Mouse (Mus musculus) stomach, embryonic 16.5 days (tissue): ENCODE measurements around the gene Arel1. TPM values are rescaled to one million over a fixed set of nuclear protein-coding genes. Genes with fewer than 3 reads are reported as not detected.

Experiments used
- ATAC-seq: fragments of 200-750 bp; cut with Nextera tagmentation; 2 replicates; pipeline ENCODE4 v1.8.0; 2017; ENCODE audit warnings: moderate number of reproducible peaks, moderate TSS enrichment; ENCODE audit not compliant: insufficient read depth, low FRiP score
- H3K27ac ChIP-seq: fragments of 300-500 bp; sonication (generic); 2 replicates; pipeline ENCODE4 v1.5.1; 2014; ENCODE audit warnings: low read length
- H3K27me3 ChIP-seq: fragments of 300-500 bp; sonication (generic); 2 replicates; pipeline ENCODE4 v1.6.1; 2014; ENCODE audit warnings: low read length, control low read depth, mixed read lengths; ENCODE audit not compliant: control insufficient read depth, insufficient read depth
- H3K36me3 ChIP-seq: fragments of 300-500 bp; sonication (generic); 2 replicates; pipeline ENCODE4 v1.6.1; 2014; ENCODE audit warnings: low read length; ENCODE audit not compliant: control insufficient read depth, insufficient read depth
- H3K4me1 ChIP-seq: fragments of 300-500 bp; sonication (generic); 2 replicates; pipeline ENCODE4 v1.6.1; 2014; ENCODE audit warnings: low read length, control low read depth, mixed read lengths; ENCODE audit not compliant: control insufficient read depth, insufficient read depth
- H3K4me2 ChIP-seq: fragments of 300-500 bp; sonication (generic); 2 replicates; pipeline ENCODE4 v1.6.1; 2014; ENCODE audit warnings: low read depth, low read length, mixed read lengths
- H3K4me3 ChIP-seq: fragments of 300-500 bp; sonication (generic); replicated peaks from 2 replicates; pipeline ENCODE4 v1.5.1; 2014; ENCODE audit warnings: mild to moderate bottlenecking, low read length
- H3K9ac ChIP-seq: fragments of 300-500 bp; sonication (generic); 2 replicates; pipeline ENCODE4 v1.6.1; 2014; ENCODE audit warnings: low read length
- H3K9me3 ChIP-seq: fragments of 300-500 bp; sonication (generic); replicated peaks from 2 replicates; pipeline ENCODE4 v1.6.1; 2016; ENCODE audit warnings: low read length, control low read depth; ENCODE audit not compliant: control insufficient read depth
- WGBS: fragments of 180-500 bp; shearing (Covaris S2); extraction: QIAGEN DNeasy Blood & Tissue Kit; methylation state at CpG from one replicate; pipeline ENCODE4 v1.1.7; 2014; 5-methylcytosine and 5-hydroxymethylcytosine counted together
- polyA plus RNA-seq: library from polyadenylated mRNA; unstranded; fragments of >200 nt; fragmentation: Nextera tagmentation; extraction: Ambion mirVana; gene quantifications from 2 replicates; pipeline ENCODE4 v1.2.1, GENCODE M21; 2015

Gene Arel1
- polyA plus RNA-seq, 1 experiment from 2014 or later = 11.8 TPM

DNA sequence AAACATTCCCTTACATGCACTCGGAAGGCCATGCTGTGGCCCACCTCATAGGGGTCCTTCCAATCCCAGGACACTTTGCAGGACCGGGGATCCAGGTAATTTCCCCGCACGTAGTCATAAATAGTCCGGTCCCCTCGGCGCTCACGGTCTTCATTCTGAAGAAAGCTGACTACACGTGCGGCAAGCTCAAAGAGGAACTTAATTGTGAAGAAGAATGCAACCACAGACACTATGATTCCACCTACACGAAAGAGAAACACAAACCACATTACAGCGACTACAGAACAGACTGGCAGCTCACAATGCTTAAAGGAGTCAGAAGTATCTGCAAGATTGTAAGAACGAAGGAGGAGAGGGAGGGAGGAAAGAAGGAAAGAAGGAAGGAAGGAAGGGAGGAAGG, 29.0 kb downstream of the Arel1 start:
- ATAC-seq = no peak
- no peak overlapping the region for H3K4me3 ChIP-seq
- H3K36me3 ChIP-seq = 0 out of 2 replicates have a peak, but pooled peaks cover 2% of the 10 kb centered on the region
- no peaks in the 10 kb centered on the region for H3K9me3 ChIP-seq
- H3K4me1 ChIP-seq = no peaks in the 10 kb centered on the region
- no peak overlapping the region for H3K9ac ChIP-seq
- H3K27me3 ChIP-seq = no peaks in the 10 kb centered on the region
- H3K27ac ChIP-seq = no peak overlapping the region
- WGBS = 92% methylated on average over 13 of the region's 13 CpGs
- no peak overlapping the region for H3K4me2 ChIP-seq

DNA sequence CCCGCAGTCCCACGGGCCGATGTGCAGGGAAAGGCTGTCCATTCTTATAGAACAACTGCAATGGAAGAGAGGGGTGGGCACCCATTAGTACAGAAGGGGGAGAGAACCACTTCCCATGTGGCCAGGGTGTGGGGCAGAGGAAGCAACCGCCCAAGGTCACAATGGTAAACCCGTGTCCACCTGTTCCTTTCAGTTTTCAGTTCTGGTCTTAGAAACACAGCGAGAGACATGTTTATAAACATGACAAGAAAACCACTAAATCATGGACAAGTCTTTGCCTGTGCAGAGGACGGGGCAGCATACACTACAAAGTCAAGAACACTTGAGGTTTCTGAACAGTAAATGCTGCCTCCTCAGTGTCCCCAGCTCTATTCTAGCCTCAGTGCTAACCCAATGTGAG, 30.4 kb downstream of the Arel1 start:
- Histone ChIP-seq H3K9me3 (no peaks in the 10 kb centered on the region), H3K27ac (no peak overlapping the region), H3K36me3 (0 out of 2 replicates have a peak, but pooled peaks cover 2% of the 10 kb centered on the region), H3K9ac (no peak overlapping the region), H3K4me1 (no peaks in the 10 kb centered on the region), H3K4me3 (no peak overlapping the region), H3K27me3 (no peaks in the 10 kb centered on the region), H3K4me2 (no peak overlapping the region)
- ATAC-seq = no peak
- WGBS = 75% methylated on average over 7 of the region's 7 CpGs

DNA sequence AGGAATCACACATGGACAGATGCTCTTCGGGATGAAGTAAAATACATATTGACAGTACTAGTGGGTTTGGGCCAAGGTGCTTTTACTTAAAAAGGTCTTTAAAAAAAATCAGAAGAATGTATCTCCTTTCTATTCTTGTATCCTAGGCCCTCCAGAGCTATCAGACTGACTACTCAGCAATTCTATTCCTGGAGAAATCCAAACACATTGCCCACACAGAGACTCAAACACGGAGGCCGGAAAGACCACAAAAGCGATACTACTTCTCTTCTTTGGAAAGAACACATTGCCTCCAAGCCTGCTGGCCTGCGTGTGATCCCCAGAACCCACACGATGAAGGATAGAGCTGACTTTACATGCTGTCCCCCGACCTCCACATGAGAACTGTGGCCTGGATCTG, 31.6 kb downstream of the Arel1 start:
- Histone ChIP-seq H3K27ac (no peak overlapping the region), H3K4me2 (no peak overlapping the region), H3K9ac (no peak overlapping the region), H3K27me3 (no peaks in the 10 kb centered on the region), H3K4me1 (no peaks in the 10 kb centered on the region), H3K9me3 (no peaks in the 10 kb centered on the region), H3K4me3 (no peak overlapping the region), H3K36me3 (0 out of 2 replicates have a peak, but pooled peaks cover 5% of the 10 kb centered on the region)
- ATAC-seq = no peak
- 94% methylated on average over 7 of the region's 7 CpGs for WGBS

DNA sequence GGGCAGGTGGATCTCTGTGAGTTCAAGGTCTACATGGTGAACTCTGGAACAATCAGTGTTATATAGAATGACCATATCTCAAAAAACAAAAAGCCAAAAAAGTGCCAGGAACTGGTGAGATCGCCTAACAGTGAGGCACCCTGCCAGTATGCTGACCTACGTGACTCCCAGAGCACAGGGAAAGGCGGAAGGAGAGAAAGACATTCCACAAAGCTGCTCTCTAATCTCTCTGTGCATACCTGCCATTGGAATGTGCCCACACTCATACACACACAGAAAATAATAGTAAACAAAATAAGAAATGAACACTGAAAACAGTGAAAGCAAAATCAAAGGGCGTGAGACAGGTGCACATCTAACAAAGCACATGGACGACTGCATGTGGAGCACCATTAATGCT, 35.4 kb downstream of the Arel1 start:
- Histone ChIP-seq H3K9ac (no peak overlapping the region), H3K9me3 (no peaks in the 10 kb centered on the region), H3K27ac (no peak overlapping the region), H3K4me3 (no peak overlapping the region), H3K4me2 (no peak overlapping the region), H3K36me3 (0 out of 2 replicates have a peak, but pooled peaks cover 5% of the 10 kb centered on the region), H3K27me3 (no peaks in the 10 kb centered on the region), H3K4me1 (no peaks in the 10 kb centered on the region)
- 72% methylated on average over 5 of the region's 5 CpGs for WGBS
- ATAC-seq = no peak

DNA sequence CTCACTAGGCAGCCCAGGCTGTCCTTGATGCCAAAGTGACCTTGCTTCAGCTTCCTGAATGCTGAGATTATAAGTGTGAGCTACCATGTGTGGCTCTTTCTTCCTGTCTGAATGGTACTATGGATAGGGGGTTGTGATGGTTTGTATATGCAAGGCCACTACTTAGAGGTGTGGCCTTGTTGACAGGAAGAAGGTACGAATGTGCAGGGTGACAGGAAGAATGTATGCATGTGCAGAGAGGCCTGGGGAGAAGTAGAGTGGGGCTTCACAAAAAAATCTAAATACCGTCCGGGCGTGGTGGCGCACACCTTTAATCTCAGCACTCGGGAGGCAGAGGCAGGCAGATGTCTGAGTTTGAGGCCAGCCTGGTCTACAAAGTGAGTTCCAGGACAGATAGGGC, 38.5 kb downstream of the Arel1 start:
- Histone ChIP-seq H3K9ac (no peak overlapping the region), H3K4me2 (no peak overlapping the region), H3K4me3 (no peak overlapping the region), H3K9me3 (no peaks in the 10 kb centered on the region), H3K36me3 (peaks cover 3% of the 10 kb centered on the region; the same call in 1 of the 2 replicates), H3K27ac (no peak overlapping the region), H3K4me1 (no peaks in the 10 kb centered on the region), H3K27me3 (no peaks in the 10 kb centered on the region)
- no peak; the same call in 1 of the 2 replicates for ATAC-seq
- WGBS = 87% methylated on average over 6 of the region's 6 CpGs

DNA sequence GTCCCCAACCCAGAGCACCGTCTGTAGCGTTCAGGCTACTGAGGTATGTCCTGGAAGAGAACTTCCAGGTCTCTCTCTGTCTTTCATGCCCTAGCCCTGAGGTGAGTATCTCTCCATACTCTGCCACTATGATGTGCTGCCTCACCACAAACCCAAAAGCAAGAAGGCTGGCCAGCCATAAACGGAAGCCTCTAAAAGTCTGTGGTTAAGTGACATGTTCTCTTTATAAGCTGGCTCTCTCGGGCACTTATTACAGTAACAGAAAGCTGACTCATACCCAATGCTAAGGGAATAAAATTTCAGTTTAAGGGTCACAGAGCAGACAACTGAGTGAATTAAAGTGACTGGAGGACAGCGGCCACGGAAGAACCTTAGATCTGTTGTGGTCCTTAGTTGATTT, 44.2 kb downstream of the Arel1 start:
- Histone ChIP-seq H3K4me3 (no peak overlapping the region), H3K9me3 (no peaks in the 10 kb centered on the region), H3K9ac (no peak overlapping the region), H3K4me1 (no peaks in the 10 kb centered on the region), H3K4me2 (no peak overlapping the region), H3K36me3 (no peaks in the 10 kb centered on the region; the same call in 1 of the 2 replicates), H3K27ac (no peak overlapping the region), H3K27me3 (no peaks in the 10 kb centered on the region)
- 91% methylated on average over 6 of the region's 6 CpGs for WGBS
- no peak for ATAC-seq

DNA sequence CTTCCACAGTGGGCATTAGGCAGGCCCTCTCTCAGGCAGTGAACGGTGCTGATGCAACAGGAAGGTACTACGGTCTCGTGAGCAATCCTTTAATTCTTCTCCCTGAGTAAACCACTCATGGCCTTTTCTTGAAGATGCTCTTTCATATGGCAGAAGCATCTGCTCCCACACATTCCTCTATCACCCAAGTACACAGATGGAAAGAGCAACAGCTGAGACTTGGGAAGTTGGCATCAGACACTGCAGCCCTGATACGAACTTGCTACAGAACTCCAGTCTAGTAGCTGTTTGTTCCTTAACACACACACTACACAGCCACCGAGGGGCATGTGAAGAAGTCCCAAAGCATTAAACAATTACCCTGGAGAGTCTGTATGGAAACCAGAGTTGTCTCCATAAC, 46.4 kb downstream of the Arel1 start:
- 94% methylated on average over 5 of the region's 5 CpGs for WGBS
- Histone ChIP-seq H3K4me2 (no peak overlapping the region), H3K27me3 (no peaks in the 10 kb centered on the region), H3K4me1 (no peaks in the 10 kb centered on the region), H3K36me3 (no peaks in the 10 kb centered on the region; the same call in 1 of the 2 replicates), H3K4me3 (no peak overlapping the region), H3K9me3 (no peaks in the 10 kb centered on the region), H3K9ac (no peak overlapping the region), H3K27ac (no peak overlapping the region)
- no peak for ATAC-seq

DNA sequence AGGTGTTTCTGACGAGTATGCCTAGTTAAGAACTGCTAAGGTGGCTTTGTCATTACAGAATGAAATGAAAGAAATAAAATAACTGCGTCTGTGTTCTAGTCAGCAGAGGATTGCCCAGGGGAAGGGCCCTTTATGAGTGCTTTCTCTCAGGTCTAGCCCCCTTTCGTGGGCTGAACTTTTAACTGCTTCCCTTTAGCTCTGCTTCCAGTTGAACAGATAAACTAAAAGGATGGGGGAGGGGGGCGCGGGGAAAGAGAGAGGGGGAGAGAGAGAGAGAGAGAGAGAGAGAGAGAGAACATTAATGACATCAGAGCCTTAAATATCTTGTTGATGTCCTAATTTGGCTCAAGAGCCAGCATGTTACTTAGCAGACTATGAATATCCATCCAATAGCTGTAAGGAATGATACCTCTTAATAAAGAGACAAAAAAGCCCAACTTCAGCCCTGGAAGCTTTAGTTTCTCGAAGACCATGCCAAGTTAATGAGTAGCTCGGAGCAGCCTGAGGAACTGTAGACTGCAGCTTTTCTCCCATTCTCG, 48.8 kb downstream of the Arel1 start:
- Histone ChIP-seq H3K4me3 (no peak overlapping the region), H3K36me3 (0 out of 2 replicates have a peak, but pooled peaks cover 5% of the 10 kb centered on the region), H3K9me3 (no peaks in the 10 kb centered on the region), H3K27me3 (no peaks in the 10 kb centered on the region), H3K27ac (no peak overlapping the region), H3K9ac (no peak overlapping the region), H3K4me2 (no peak overlapping the region), H3K4me1 (no peaks in the 10 kb centered on the region)
- ATAC-seq = no peak
- 69% methylated on average over 8 of the region's 8 CpGs for WGBS

DNA sequence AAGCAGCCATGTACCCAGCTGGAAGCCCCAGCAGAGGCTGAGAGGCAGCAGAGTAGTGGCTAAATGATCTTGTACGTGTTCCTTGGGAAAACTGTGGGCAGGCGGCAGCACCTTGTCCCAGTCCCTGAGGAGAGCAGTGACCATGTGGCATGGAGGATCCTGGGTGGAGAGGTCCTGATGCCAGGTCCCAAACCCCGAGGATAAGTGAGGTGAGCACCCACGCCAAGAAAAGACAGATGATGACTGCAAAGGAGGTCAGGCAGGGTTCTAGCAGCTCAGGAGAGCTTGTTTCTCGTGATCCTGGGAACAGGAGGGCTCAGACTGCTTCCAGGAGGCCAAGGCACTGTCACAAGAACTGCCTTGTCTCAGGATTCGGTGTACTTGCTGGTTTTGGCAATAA, 51.9 kb downstream of the Arel1 start:
- 89% methylated on average over 6 of the region's 6 CpGs for WGBS
- Histone ChIP-seq H3K4me3 (no peak overlapping the region), H3K9me3 (no peaks in the 10 kb centered on the region), H3K4me2 (no peak overlapping the region), H3K9ac (no peak overlapping the region), H3K27me3 (no peaks in the 10 kb centered on the region), H3K27ac (no peak overlapping the region), H3K36me3 (0 out of 2 replicates have a peak, but pooled peaks cover 5% of the 10 kb centered on the region), H3K4me1 (no peaks in the 10 kb centered on the region)
- ATAC-seq = no peak
